In the genomic region with DNA sequence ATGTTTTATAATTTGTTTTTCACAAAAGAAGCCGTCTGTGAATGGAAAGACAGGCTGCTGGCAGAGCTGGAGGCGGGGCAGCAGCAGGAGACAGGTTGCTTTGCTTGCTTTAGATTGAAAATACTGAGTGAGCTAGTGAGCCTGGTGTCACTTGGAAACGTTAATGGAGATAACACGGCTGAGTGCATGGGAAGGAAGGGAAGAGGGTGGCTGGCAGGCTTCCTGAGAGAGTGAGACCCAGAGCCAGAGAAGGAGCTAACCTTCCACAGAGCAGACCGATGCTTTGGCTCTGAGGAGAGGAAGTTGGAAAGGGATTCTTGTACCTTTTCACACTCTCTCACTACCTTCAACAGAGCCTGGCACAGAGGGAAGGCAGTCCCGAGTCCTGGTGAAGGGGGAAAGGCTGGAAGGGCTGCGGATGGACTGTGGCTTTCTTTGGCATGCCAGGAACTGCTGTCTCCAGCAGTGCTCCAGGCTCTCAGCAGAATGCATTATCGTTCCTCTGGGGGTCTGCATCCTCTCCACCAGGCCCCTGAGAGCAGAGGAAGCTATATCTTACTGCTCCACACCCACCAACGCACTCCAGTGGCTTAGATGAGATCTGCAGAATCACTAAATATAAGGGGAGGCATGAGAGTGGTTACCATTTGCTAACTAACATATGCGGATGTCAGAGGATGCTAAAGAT, we compare ENCODE assay signal across 11 mouse cellular contexts. TPM values are rescaled to one million over a fixed set of nuclear protein-coding genes. Genes with fewer than 3 reads are reported as not detected.
DNase-seq lines count a peak whose midpoint lies in the region; ATAC-seq and TF ChIP-seq lines count a peak whose summit lies in the region.
"Had no signal": no experiment of that assay in that cellular context is flagged by ENCODE, and none has a peak within 500 bp of the region (broad histone marks: within the 10 kb centered on the region; RNA-seq: fewer than 3 reads in every experiment).

No protein-coding gene starts in this region.

- no peak for ATAC-seq in lung, postnatal 0 days
- no peak for ATAC-seq in heart, embryonic 13.5 days (ENCODE audit: extremely low read depth, insufficient number of reproducible peaks, low FRiP score, low TSS enrichment)
- ATAC-seq in midbrain, embryonic 15.5 days (replicated peaks) = peak; percentile 85
- ATAC-seq in erythroid progenitor cell, adult 5-6 weeks (replicated peaks; ENCODE audit: low FRiP score, poor library complexity, severe bottlenecking) = no peak

- no peaks in the 10 kb centered on the region for H3K27me3 ChIP-seq in lung, postnatal 0 days (replicated peaks; ENCODE audit: insufficient read depth, low read length)
- H3K27me3 ChIP-seq in heart, embryonic 13.5 days (replicated peaks) = no peaks in the 10 kb centered on the region
- no peaks in the 10 kb centered on the region for H3K27me3 ChIP-seq in midbrain, embryonic 15.5 days (replicated peaks)

- no peak for TF ChIP-seq EP300 in lung, postnatal 0 days (IDR thresholded peaks at IDR 0.05)

- H3K27ac ChIP-seq in lung, postnatal 0 days (ENCODE audit: low read length) = no peak overlapping the region
- H3K27ac ChIP-seq in heart, embryonic 13.5 days (replicated peaks) = peak overlapping the region; percentile 69
- peak overlapping the region; percentile 76 for H3K27ac ChIP-seq in midbrain, embryonic 15.5 days

- 28% methylated on average over 10 of the region's 10 CpGs for WGBS in lung, postnatal 0 days
- WGBS in heart, embryonic 13.5 days = 20% methylated on average over 10 of the region's 10 CpGs
- 31% methylated on average over 10 of the region's 10 CpGs for WGBS in midbrain, embryonic 15.5 days

- 0 out of 2 replicates have a peak, but pooled peaks have one; percentile 6 for TF ChIP-seq CTCF in lung, postnatal 0 days (IDR thresholded peaks at IDR 0.05)

- no peaks in the 10 kb centered on the region for H3K9me3 ChIP-seq in lung, postnatal 0 days (ENCODE audit: low read length)
- H3K9me3 ChIP-seq in heart, embryonic 13.5 days = no peaks in the 10 kb centered on the region
- H3K9me3 ChIP-seq in midbrain, embryonic 15.5 days = no peaks in the 10 kb centered on the region

- no peak overlapping the region for H3K9ac ChIP-seq in lung, postnatal 0 days (replicated peaks; ENCODE audit: low read depth)
- no peak overlapping the region for H3K9ac ChIP-seq in heart, embryonic 13.5 days
- peak overlapping the region; percentile 4; the same call in 1 of the 2 replicates for H3K9ac ChIP-seq in midbrain, embryonic 15.5 days

- DNase-seq in lung, postnatal 0 days (ENCODE audit: low spot score) = no peak
- DNase-seq in lung, postnatal 36 days = no peak
- DNase-seq in cerebellum, postnatal 36 days = peak; percentile 70
- DNase-seq in thymus, postnatal 14 days = no peak
- DNase-seq in c-Kit-positive CD71-positive TER-119-positive erythroid progenitor cells, embryonic 14.5 days (ENCODE audit: low spot score) = no peak

- peaks cover 23% of the 10 kb centered on the region for H3K36me3 ChIP-seq in lung, postnatal 0 days (ENCODE audit: insufficient read depth, low read length)
- H3K36me3 ChIP-seq in heart, embryonic 13.5 days = peaks cover 73% of the 10 kb centered on the region
- 0 out of 2 replicates have a peak, but pooled peaks cover 12% of the 10 kb centered on the region for H3K36me3 ChIP-seq in midbrain, embryonic 15.5 days (replicated peaks)

- no peak overlapping the region for H3K4me3 ChIP-seq in lung, postnatal 0 days (ENCODE audit: low read depth, low read length)
- no peak overlapping the region for H3K4me3 ChIP-seq in heart, embryonic 13.5 days
- no peak overlapping the region for H3K4me3 ChIP-seq in midbrain, embryonic 15.5 days

- no peaks in the 10 kb centered on the region for H3K4me1 ChIP-seq in lung, postnatal 0 days (ENCODE audit: insufficient read depth, low read depth, low read length)
- peaks cover 21% of the 10 kb centered on the region for H3K4me1 ChIP-seq in heart, embryonic 13.5 days
- peaks cover 21% of the 10 kb centered on the region for H3K4me1 ChIP-seq in midbrain, embryonic 15.5 days

- H3K4me2 ChIP-seq in lung, postnatal 0 days (replicated peaks; ENCODE audit: low read depth, low read length) = no peak overlapping the region
- no peak overlapping the region; the same call in 1 of the 2 replicates for H3K4me2 ChIP-seq in heart, embryonic 13.5 days
- no peak overlapping the region for H3K4me2 ChIP-seq in midbrain, embryonic 15.5 days

RNA-seq across cellular contexts. Expression of a gene that starts 18.7 kb away (rescaled TPM):
- 8.8 and 9.0 TPM in 2 replicates for polyA plus RNA-seq in lung, postnatal 0 days (2015; fragmentation: Nextera tagmentation; extraction: Ambion mirVana)
- 0.12 TPM in 1 of 2 replicates, not detected in the other for polyA plus RNA-seq in heart, embryonic 13.5 days (2015; fragmentation: Nextera tagmentation; extraction: Ambion mirVana)
- 0.73 and 0.81 TPM in 2 replicates for polyA plus RNA-seq in midbrain, embryonic 15.5 days (2015; fragmentation: Nextera tagmentation; extraction: Ambion mirVana)
- not detected in 2 replicates for total RNA-seq in erythroid progenitor cell, adult 5-6 weeks (2015; ENCODE audit: low replicate concordance)
- total RNA-seq in erythroid progenitor cell, adult 5-6 weeks (2017; ENCODE audit: low replicate concordance) = 0.13 TPM in 1 of 2 replicates, not detected in the other
- total RNA-seq: liver, adult 2 months; MEL had no signal
- polyA plus RNA-seq: liver, adult 2 months; spleen, adult 2 months had no signal

RNA-seq across cellular contexts. Expression of a gene that starts 29.5 kb away (rescaled TPM):
- polyA plus RNA-seq in lung, postnatal 0 days (2015; fragmentation: Nextera tagmentation; extraction: Ambion mirVana) = 72.7 and 86.9 TPM in 2 replicates
- polyA plus RNA-seq in heart, embryonic 13.5 days (2015; fragmentation: Nextera tagmentation; extraction: Ambion mirVana) = 24.8 and 25.0 TPM in 2 replicates
- polyA plus RNA-seq in midbrain, embryonic 15.5 days (2015; fragmentation: Nextera tagmentation; extraction: Ambion mirVana) = 8.9 and 9.6 TPM in 2 replicates
- total RNA-seq in erythroid progenitor cell, adult 5-6 weeks (2015; ENCODE audit: low replicate concordance) = 1.8 and 5.9 TPM in 2 replicates
- total RNA-seq in erythroid progenitor cell, adult 5-6 weeks (2017; ENCODE audit: low replicate concordance) = 2.3 and 3.5 TPM in 2 replicates
- total RNA-seq: MEL had no signal

Comparison
In these comparisons a context has a peak if more than half of its experiments do, and no peak if none do; other contexts are left out.
1. DNase-seq: peak in cerebellum, postnatal 36 days (2 of 2); none in lung, postnatal 0 days (single experiment), lung, postnatal 36 days (single experiment), thymus, postnatal 14 days (single experiment) and c-Kit-positive CD71-positive TER-119-positive erythroid progenitor cells, embryonic 14.5 days (single experiment).